Mouse (Mus musculus): ENCODE results near the gene Adssl1.

Gene Adssl1

DNA sequence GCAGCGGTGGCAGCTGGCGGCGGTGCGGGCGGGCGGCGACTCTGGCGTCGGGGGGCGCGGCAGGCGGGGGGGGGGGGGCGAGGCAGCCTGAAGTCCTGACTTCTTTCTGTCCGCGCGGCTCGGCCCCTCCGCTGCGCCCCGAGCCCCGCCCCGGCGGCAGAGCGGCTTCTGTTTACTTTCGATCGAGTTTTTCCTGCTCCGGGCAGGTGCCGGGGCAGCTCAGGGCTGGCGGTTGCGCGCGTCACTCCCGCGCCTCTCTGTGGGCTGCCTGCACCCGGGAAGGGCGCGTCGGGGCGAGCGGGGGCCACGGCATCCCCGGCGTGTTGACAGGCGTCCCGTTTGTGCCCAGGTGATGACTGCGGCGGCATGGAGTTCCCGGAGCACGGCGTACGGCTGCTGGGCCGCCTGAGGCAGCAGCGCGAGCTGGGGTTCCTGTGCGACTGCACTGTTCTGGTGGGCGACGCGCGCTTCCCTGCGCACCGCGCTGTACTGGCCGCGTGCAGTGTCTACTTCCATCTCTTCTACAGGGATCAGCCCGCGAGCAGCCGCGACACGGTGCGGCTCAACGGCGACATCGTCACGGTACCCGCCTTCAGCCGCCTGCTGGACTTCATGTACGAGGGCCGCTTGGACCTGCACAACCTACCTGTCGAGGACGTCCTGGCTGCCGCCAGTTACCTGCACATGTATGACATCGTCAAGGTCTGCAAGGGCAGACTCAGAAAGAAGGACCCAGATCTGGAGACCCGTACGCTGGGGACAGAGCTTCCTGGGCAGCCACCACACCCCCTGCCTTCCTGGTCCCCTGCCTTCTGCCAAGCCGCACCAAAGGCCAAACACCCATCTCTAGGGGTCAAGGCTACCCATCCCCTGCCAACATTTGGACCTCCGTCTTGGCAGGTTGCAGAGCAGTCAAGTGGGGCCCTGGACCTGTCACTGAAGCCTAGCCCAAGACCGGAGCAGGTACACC is 59.5 kb downstream of the Adssl1 start:
- DNase-seq, result peak; percentile 53

- DNase-seq, result no peak
Observed at GRCm38 (mm10) chr12:112683351-112683750, 63.5 kb downstream of the Adssl1 start.

DNA sequence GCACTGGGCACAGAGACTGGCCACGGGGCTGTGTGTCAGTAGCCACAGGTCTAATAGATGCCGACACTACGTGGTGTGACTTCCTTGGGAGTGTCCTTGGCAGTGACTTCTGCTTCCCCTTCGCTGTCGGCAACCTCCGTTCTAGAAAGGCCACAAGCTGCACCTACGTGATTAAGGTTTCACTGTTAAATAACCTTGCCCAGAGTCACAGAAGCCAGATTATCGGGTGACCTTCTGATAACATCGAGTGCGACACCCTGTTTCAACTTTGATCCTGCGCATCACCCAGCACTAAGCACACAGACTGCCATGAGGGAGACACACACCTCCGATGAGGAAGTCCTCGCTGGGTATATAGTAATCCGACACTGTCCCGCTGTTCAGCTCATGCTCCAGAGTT is 68.6 kb downstream of the Adssl1 start:
- DNase-seq, result no peak
